Mouse (Mus musculus) liver, postnatal 0 days (tissue): ENCODE measurements around the gene Krtap5-1. TPM values are rescaled to one million over a fixed set of nuclear protein-coding genes. Genes with fewer than 3 reads are reported as not detected.
"Not testable (repeated sequence)": the region's sequence is repeated elsewhere in the genome, so short reads cannot be mapped to it uniquely, and the experiment has no call there.

ENCODE experiments used
- ATAC-seq: fragments of 200-750 bp; cut with Nextera tagmentation; 2 replicates; pipeline ENCODE4 v1.8.0; 2017; ENCODE audit warnings: mild to moderate bottlenecking, moderate library complexity
- DNase-seq: peaks from one replicate; pipeline ENCODE4 v3.0.0-alpha.2; 2016
- H3K27ac ChIP-seq: fragments of 300-500 bp; sonication (generic); 2 replicates; pipeline ENCODE4 v1.5.1; 2014; ENCODE audit warnings: antibody characterized with exemption, moderate library complexity, mild to moderate bottlenecking, low read depth
- H3K27me3 ChIP-seq: fragments of 300-500 bp; sonication (generic); 2 replicates; pipeline ENCODE4 v1.6.1; 2014; ENCODE audit warnings: low read length, control low read depth, mixed read lengths; ENCODE audit not compliant: insufficient read depth
- H3K36me3 ChIP-seq: fragments of 300-500 bp; sonication (generic); replicated peaks from 2 replicates; pipeline ENCODE4 v1.6.1; 2014; ENCODE audit warnings: mild to moderate bottlenecking, control low read depth, low read length, moderate library complexity, mixed read lengths; ENCODE audit not compliant: insufficient read depth
- H3K4me1 ChIP-seq: fragments of 300-500 bp; sonication (generic); 2 replicates; pipeline ENCODE4 v1.6.1; 2014; ENCODE audit warnings: antibody characterized with exemption, mild to moderate bottlenecking, control low read depth; ENCODE audit not compliant: insufficient read depth
- H3K4me2 ChIP-seq: fragments of 300-500 bp; sonication (generic); 2 replicates; pipeline ENCODE4 v1.6.1; 2014; ENCODE audit warnings: low read depth, mild to moderate bottlenecking, low read length, moderate library complexity, mixed read lengths
- H3K4me3 ChIP-seq: fragments of 300-500 bp; sonication (generic); 2 replicates; pipeline ENCODE4 v1.5.1; 2014; ENCODE audit warnings: low read depth, low read length
- H3K9ac ChIP-seq: fragments of 300-500 bp; sonication (generic); replicated peaks from 2 replicates; pipeline ENCODE4 v1.6.1; 2014; ENCODE audit warnings: mild to moderate bottlenecking, moderate library complexity
- H3K9me3 ChIP-seq: fragments of 300-500 bp; sonication (generic); 2 replicates; pipeline ENCODE4 v1.6.1; 2016; ENCODE audit warnings: mild to moderate bottlenecking, control low read depth, low read length, mixed read lengths
- CTCF ChIP-seq: sonication (generic); IDR thresholded peaks from 2 replicates; pipeline ENCODE4 v1.5.1; 2016; ENCODE audit warnings: antibody characterized with exemption, low read depth
- EP300 ChIP-seq: IDR thresholded peaks from 2 replicates; pipeline ENCODE4 v1.6.1; 2016; ENCODE audit warnings: antibody characterized with exemption, low read depth, mild to moderate bottlenecking
- WGBS: fragments of 180-500 bp; shearing (Covaris S2); extraction: QIAGEN DNeasy Blood & Tissue Kit; methylation state at CpG from one replicate; pipeline ENCODE4 v1.1.7; 2014; ENCODE audit not compliant: insufficient replicate concordance; 5-methylcytosine and 5-hydroxymethylcytosine counted together
- polyA plus RNA-seq: library from polyadenylated mRNA; unstranded; fragments of >200 nt; fragmentation: Nextera tagmentation; extraction: Ambion mirVana; gene quantifications from 2 replicates; pipeline ENCODE4 v1.2.1, GENCODE M21; 2015

Krtap5-1 gene
- polyA plus RNA-seq, 1 experiment from 2014 or later, result not detected

DNA sequence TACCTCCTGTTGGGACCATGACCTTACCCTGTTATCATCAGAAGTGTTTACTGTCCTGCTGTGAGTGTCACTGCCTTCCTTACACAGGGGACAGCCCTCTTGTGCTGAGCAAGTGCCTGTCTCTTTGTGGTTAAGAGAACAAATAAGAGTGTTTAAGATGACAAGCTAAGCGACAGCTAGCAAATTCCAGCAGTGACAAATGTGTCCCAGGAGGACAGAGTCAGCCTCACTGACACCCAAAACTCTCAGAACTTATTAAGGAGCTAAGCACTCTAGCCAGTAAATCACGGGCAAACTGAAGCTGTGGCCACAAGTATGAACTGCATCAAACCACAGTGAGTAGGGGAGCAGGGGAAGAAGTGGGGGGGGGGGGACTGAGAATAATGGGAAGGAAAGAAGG is 24.0 kb upstream of the Krtap5-1 start:
- H3K4me3 ChIP-seq, result no peak overlapping the region
- no peak for TF ChIP-seq CTCF
- no peak for TF ChIP-seq EP300
- H3K9me3 ChIP-seq, result no peaks in the 10 kb centered on the region
- WGBS, result 24% methylated on average over 2 of the region's 2 CpGs
- H3K27ac ChIP-seq, result no peak overlapping the region
- no peak overlapping the region for H3K4me2 ChIP-seq
- DNase-seq (no peak), ATAC-seq (no peak)
- no peaks in the 10 kb centered on the region for H3K27me3 ChIP-seq
- H3K4me1 ChIP-seq, result no peaks in the 10 kb centered on the region
- no peaks in the 10 kb centered on the region for H3K36me3 ChIP-seq
- H3K9ac ChIP-seq, result no peak overlapping the region

DNA sequence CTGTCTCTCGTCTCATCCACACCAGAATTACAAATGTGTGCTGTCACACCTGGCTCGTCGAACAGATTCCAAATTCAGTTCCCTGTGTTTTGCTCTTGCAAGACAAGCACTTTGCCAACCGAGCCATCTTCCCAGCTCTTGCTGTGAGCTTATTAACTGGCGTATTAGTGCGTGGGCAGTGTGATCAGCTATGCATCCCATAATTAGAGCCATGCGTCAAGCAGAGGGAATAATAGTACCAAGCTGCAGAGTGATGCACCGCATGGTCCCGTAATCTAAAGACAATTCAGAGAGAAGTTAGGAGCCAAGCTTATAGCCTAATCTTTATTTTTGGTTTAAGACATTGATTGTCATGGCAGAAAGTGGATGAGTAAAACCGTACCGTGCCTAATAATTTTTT is 22.2 kb upstream of the Krtap5-1 start:
- no peak overlapping the region for H3K4me2 ChIP-seq
- TF ChIP-seq EP300 (no peak), CTCF (no peak)
- ATAC-seq, result no peak
- H3K4me1 ChIP-seq, result no peaks in the 10 kb centered on the region
- H3K9me3 ChIP-seq, result no peaks in the 10 kb centered on the region
- no peaks in the 10 kb centered on the region for H3K27me3 ChIP-seq
- no peaks in the 10 kb centered on the region for H3K36me3 ChIP-seq
- whole genome bisulfite sequencing, result 89% methylated on average over 11 of the region's 11 CpGs
- DNase-seq, result no peak
- no peak overlapping the region for H3K4me3 ChIP-seq
- H3K27ac ChIP-seq, result no peak overlapping the region
- no peak overlapping the region for H3K9ac ChIP-seq

DNA sequence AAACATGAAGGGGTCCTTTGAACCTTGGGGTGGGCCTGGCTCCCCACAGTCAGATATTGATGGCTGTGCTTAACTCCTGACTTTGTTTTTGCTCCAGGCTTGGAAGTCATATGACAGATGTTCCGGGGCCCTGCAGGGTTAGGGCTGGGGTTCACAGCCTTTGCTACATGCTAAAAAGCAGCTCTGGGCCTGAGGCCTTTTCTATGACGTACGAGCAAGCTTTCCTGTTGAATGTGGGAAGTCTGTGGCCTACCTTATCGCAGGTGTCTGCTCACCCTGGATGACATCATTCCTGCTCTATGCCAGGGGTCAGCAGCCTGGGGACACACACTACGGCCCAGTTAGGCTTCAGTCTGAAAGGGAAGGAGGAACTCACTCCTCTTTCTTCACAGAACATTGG is 20.3 kb upstream of the Krtap5-1 start:
- WGBS, result 69% methylated on average over 5 of the region's 5 CpGs
- ATAC-seq (no peak), DNase-seq (no peak)
- no peaks in the 10 kb centered on the region for H3K36me3 ChIP-seq
- no peaks in the 10 kb centered on the region for H3K4me1 ChIP-seq
- H3K9me3 ChIP-seq, result no peaks in the 10 kb centered on the region
- H3K4me2 ChIP-seq, result no peak overlapping the region
- no peak overlapping the region for H3K9ac ChIP-seq
- no peak for TF ChIP-seq EP300
- TF ChIP-seq CTCF, result no peak
- no peaks in the 10 kb centered on the region for H3K27me3 ChIP-seq
- H3K27ac ChIP-seq, result no peak overlapping the region
- no peak overlapping the region for H3K4me3 ChIP-seq

DNA sequence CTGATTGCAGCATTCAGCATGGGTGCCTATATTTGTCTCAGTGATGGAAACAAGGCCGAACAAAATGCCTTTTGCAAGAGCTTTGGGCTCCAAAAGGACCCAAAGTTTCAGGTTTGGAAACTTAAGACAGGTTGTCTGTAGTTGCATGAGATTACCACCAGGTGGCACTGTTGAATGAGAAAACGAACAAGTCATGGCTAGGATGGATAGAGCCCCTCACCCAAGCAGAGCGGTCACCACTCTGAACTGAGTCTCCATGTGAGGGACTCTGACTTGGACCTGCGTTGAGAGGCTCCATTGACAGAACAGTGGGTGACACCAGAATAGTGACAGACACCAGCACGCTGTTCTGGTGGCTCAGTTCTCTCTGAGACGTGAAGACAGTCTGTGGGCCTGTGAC is 19.6 kb upstream of the Krtap5-1 start:
- ATAC-seq (no peak), DNase-seq (peak; percentile 38)
- 35% methylated on average over 6 of the region's 6 CpGs for WGBS
- H3K9ac ChIP-seq, result no peak overlapping the region
- no peak overlapping the region for H3K4me3 ChIP-seq
- H3K36me3 ChIP-seq, result no peaks in the 10 kb centered on the region
- H3K4me2 ChIP-seq, result no peak overlapping the region
- H3K27me3 ChIP-seq, result no peaks in the 10 kb centered on the region
- no peak overlapping the region for H3K27ac ChIP-seq
- no peaks in the 10 kb centered on the region for H3K9me3 ChIP-seq
- H3K4me1 ChIP-seq, result no peaks in the 10 kb centered on the region
- no peak for TF ChIP-seq EP300
- peak; percentile 89 for TF ChIP-seq CTCF

DNA sequence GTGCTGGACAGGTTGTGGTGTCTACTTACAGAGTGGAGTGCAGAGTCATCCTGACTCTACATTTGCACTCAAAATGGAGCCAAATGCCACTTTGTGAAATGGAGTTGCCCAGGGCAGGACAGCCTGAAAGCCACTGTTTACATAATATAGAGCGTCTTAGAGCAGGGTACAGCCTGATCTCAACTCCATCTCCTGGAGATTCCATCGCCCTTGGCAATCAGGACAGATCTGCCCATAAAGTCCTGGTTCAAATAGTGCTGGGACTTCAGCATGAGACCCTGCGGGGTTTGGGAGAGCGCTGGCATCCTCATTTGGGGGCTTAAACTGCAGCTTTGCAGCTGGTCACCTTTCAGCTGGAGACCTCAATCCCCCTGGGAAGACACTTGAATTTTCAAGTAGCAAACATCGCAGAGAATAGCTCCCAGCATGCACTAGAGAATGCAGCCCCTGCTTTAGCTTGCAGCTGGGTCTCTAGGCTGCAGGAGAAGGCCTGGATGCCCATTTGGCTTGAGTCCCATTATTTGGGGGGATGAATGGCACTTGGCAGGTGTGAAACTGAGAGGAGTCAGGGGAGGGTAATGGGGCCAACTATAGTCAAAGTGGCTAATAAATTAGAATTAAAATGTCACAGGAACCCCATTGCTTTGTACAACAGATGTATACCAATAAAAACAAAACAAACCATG is 17.8 kb upstream of the Krtap5-1 start:
- DNase-seq (no peak), ATAC-seq (no peak)

DNA sequence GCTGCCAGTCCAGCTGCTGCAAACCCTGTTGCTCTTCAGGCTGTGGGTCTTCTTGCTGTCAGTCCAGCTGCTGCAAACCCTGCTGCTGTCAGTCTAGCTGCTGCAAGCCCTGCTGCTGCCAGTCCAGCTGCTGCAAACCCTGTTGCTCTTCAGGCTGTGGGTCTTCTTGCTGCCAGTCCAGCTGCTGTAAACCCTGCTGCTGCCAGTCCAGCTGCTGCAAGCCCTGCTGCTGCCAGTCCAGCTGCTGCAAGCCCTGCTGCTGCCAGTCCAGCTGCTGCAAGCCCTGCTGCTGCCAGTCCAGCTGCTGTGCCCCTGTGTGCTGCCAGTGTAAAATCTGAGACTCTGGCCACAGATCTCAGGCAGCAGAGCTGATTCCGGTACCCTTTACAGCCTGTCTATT is 7.0 kb upstream of the Krtap5-1 start:
- DNase-seq, H3K4me3 ChIP-seq, H3K36me3 ChIP-seq, ATAC-seq, H3K9me3 ChIP-seq, H3K27me3 ChIP-seq, H3K4me2 ChIP-seq, H3K27ac ChIP-seq, H3K4me1 ChIP-seq, H3K9ac ChIP-seq: not testable (repeated sequence)
- WGBS, result 73% methylated on average over 1 of the region's 1 CpGs

More for the DNA sequence above, 17.8 kb upstream of the Krtap5-1 start:
- Histone ChIP-seq H3K4me1 (no peaks in the 10 kb centered on the region), H3K9me3 (no peaks in the 10 kb centered on the region), H3K27ac (no peak overlapping the region), H3K4me2 (no peak overlapping the region), H3K9ac (no peak overlapping the region), H3K4me3 (no peak overlapping the region), H3K27me3 (no peaks in the 10 kb centered on the region), H3K36me3 (no peaks in the 10 kb centered on the region)
- 63% methylated on average over 5 of the region's 5 CpGs for WGBS
- TF ChIP-seq CTCF (no peak), EP300 (no peak)

DNA sequence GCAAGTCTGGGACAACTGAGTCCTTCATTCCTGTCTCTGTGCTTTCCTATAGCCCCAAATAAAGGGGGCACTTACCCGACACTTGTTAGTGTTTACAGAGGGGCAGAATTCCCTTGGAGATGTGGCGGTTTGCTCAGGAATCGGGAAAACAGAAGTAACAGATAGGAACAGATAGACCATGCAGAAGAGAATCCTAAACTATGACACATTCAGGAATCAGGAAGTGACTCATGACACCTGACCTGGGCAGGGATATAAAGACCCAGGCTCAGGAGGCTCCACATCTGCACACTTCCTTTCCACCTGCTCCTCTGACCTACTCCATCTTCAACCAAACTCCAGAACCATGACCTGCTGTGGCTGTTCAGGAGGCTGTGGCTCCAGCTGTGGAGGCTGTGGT is 6.3 kb upstream of the Krtap5-1 start, which contains the start of gene Krtap5-4:
Krtap5-4 (plus strand) TSS at position 301 of the 400 bp plus-strand sequence.
- H3K36me3 ChIP-seq, result no peaks in the 10 kb centered on the region
- no peak within 1 kb of the TSS for H3K4me3 ChIP-seq
- H3K9me3 ChIP-seq, result no peaks in the 10 kb centered on the region
- no peak within 1 kb of the TSS for H3K9ac ChIP-seq
- no peaks in the 10 kb centered on the region for H3K4me1 ChIP-seq
- H3K27me3 ChIP-seq, result no peaks in the 10 kb centered on the region
- no peak within 1 kb of the TSS for H3K4me2 ChIP-seq
- DNase-seq (no peak), ATAC-seq (no peak)
- TF ChIP-seq CTCF, result no peak
- TF ChIP-seq EP300, result no peak
- no peak within 1 kb of the TSS for H3K27ac ChIP-seq
- 18% methylated on average over 3 of the region's 3 CpGs for WGBS

DNA sequence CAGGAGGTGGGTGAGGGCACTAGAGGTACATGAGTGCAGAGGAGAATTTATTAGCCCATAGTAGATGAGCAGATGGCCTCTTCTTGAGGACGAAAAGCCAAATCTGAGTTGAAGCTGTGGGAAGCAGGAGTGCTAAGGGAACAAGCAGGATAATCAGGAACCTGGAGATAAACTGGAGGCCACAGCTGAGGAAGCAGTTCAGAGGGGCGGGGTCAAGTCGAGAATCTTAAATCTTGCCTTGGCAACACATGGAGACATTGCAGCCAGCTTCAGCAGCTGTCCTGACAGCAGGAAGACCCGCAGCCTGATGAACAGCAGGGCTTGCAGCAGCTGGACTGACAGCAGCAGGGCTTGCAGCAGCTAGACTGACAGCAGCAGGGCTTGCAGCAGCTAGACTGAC is 810 bp downstream of the Krtap5-1 start:
- ATAC-seq, H3K4me2 ChIP-seq, H3K36me3 ChIP-seq, DNase-seq, H3K4me3 ChIP-seq, H3K27ac ChIP-seq, H3K4me1 ChIP-seq, H3K9me3 ChIP-seq, H3K9ac ChIP-seq, H3K27me3 ChIP-seq: not testable (repeated sequence)
- 11% methylated on average over 4 of the region's 4 CpGs for WGBS
